Mouse (Mus musculus) B cell, adult 2 months (primary cell): ENCODE data around the gene Abca7.
"Not testable (repeated sequence)": the region's sequence is repeated elsewhere in the genome, so short reads cannot be mapped to it uniquely, and the experiment has no call there.

ENCODE experiments used
- DNase-seq, 2 experiments: peaks; one replicate each; pipeline ENCODE4 v3.0.0; 2022

Gene Abca7

DNA sequence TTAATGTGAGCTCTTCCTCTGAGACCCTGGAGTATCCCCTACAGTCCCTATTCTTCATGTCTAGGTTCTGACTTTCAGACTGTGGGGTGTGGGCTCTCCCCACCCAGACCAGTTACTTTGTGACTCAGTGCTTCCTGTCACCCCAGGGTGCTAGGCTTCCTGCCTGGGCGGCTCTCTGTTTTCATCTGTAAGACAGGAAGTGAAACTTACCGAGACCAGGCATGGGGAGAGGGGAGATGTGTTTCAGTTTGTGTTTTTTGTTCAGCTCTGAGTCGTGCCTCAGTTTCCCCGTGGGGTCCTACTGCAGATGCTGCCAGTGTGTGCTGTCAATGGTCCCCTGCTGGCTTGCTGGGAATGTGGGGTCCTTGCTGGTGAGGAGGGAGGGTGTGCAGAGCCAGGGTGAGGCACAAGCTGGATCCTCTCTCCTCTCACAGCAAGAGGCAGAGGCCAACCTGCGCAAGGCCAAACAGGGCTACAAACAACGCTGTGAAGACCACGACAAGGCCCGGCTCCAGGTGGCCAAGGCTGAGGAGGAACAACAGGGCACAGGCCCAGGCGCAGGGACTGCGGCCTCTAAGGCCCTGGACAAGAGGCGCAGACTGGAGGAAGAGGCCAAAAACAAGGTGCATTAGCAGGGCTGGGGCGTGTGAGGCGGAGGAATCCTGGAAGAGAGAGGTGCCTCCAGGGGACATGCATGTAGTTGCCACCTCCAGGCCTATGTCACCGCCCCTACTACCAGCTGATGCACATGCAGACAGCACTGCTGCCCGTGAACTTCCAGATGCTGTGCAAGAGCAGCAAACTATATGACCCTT, 28.1 kb downstream of the Abca7 start:
- peak; percentile 80 to 84 for DNase-seq

GRCm38 (mm10) chr10:80025044-80025347, 28.7 kb downstream of the Abca7 start:
- no peak for DNase-seq

DNA sequence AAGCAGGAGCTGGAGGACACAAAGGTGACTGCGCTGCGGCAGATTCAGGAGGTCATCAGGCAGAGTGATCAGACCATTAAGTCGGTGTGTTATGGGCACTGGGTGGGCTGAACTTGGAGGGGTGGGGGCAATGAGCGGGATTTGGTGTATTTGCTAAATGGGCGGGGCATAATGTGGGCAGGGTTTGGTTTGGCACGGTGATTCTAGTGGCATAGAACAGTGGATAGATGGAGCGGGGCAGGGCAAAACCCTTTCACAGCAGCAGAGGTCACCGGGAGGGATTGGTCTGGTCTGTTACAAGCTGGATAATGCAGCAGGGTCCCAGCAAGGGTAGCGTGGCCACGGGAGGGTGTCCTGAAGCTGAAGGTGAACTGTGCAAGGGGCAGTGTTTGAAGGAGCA, 29.2 kb downstream of the Abca7 start:
- no peak for DNase-seq

DNA sequence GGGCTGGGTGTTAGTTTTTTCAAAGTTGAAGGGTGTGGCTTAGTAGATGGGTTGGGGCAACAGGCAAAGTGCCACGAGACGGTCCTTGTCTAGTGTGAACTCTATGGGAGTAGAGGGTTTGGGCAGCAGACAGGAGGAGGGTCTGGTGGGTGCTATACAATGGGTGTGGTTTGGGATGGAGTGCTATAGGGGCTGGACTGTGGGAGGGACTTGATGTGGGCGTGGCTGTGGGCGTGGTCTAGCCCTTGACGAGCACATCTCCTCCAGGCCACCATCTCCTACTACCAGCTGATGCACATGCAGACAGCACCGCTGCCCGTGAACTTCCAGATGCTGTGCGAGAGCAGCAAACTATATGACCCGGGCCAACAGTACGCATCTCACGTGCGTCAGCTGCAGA, 29.6 kb downstream of the Abca7 start:
- peak; percentile 35 to 48 for DNase-seq

GRCm38 (mm10) chr10:80027681-80028520, 31.6 kb downstream of the Abca7 start:
- DNase-seq: no peak

GRCm38 (mm10) chr10:80028521-80028846, 32.2 kb downstream of the Abca7 start:
- no peak for DNase-seq

- DNase-seq: no peak
These were observed 33.9 kb downstream of the Abca7 start for GRCm38 (mm10) chr10:80030191-80030590.

- DNase-seq: no peak
These were observed 34.4 kb downstream of the Abca7 start for GRCm38 (mm10) chr10:80030736-80031135.

DNA sequence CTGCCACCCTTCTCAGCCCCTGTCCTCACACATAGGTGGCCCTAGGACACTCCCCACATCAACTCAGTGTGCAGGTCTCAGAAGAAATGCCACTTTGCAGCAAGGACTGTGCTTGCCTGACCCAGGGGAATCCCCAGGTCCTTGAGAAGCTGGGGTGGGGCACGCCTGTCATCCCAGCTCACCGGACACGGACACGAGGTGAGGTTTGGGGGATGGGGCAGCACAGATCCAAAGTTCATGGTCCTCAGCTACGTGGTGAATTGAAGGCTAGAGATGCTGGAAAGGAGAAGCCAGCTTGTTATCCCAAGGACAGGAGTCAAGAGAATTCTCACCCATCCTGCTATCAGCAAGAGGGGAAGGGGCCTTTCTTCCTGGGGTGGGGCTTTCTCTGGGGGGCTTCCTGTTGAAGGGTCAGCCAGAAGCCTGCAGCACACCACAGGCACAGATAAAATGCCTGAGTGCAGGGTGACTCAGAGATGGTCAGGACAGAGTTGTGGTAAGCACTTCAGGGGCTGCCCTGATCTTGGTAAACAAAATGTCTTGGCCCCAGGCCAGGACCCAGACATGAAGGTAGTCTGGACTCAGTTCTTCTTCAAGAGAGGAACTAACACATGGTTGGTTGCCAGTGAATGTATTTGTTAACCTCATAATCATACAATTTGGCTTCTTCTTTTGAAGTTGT, 36.6 kb downstream of the Abca7 start:
- DNase-seq: peak; percentile 90 to 92

DNA sequence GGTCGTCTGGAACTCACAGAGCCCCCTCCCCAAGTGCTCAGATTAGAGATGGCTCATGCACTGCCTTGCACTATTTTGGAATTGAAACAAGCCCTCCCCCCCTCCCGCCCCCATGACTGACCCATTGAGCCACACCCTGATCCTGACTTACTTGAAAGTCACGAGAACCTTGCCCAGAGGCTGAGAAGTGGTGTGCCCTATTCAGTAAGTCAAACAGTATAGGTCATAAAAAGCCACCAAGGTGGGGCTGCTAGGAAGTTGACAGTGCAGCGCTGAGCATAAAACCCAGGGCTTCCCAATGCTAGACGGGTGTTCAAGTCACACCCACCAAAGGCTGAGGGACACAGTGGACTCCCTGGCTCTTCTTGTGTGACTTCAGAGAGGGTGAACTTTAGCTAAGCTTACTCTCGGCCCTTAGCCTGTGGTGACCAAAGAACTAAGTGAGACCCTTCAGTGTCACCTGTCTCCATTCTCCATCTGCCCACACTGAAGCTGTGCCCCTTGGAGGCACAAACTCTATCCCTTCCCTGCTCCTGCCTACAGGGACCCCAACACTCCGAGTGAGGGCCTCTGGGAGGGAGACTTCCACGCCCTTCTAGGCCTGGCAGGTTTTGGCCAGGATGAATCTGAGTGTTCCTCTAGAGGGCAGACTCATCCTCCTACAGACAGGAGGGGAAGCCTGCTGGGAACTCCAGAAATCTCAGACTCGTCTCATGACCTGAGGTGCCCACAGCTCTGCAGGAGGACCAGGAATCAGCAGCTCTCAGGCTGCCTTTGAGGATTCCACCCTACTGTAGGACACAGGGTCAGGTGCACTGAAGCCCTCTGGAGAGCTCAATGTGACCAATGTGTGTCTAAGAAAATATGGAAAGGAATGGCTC, 37.5 kb downstream of the Abca7 start:
- peak; percentile 58 to 64 for DNase-seq

DNA sequence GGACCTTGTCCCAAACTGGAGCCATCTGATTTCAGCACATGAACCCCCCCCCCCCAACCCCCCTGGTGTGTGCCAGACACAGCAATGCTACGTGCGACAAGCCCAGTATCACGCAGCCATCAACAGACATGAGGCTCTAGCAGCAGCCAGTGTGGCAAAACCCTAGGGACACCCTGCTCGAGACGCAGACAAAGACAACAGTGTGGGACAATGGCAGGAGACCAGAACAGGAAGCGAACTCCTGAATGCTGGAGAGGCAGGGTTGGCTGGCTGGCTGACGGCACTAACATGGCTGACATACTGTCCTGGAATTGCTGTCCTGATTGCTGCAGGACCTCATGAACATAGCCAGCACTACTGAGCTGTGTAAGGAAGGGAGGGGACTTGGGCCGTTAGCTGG, 38.9 kb downstream of the Abca7 start:
- no peak for DNase-seq

GRCm38 (mm10) chr10:80035686-80036085, 39.4 kb downstream of the Abca7 start:
- DNase-seq: no peak

- DNase-seq: no peak
These were observed 40.5 kb downstream of the Abca7 start for GRCm38 (mm10) chr10:80036832-80037231.

GRCm38 (mm10) chr10:80039559-80039979, 43.3 kb downstream of the Abca7 start, which contains the start of gene Polr2e:
Polr2e (minus strand) TSS chr10:80039795.
- DNase-seq: peak; percentile 99

DNA sequence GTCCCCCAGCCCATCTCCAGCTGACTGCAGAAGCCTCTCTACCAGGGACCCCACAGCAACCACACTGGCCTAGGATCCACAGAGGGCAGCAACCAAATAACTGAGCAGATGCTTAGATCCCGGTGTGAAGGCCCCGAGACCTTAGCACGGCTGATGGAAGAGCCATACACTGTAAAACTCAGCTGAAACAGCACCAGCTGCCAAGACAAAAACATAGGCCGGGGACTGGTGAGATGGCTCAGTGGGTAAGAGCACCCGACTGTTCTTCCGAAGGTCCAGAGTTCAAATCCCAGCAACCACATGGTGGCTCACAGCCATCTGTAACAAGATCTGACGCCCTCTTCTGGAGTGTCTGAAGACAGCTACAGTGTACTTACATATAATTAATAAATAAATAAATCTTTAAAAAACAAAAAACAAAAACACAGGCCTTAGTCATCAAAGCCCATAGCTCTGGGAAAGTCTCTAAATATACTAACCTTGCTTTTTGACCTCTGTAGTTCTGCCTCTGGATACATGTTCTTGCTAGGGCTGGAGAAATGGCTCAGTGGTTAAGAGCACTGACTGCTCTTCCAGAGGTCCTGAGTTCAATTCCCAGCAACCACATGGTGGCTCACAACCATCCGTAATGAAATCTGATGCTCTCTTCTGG, 45.2 kb downstream of the Abca7 start:
- not testable (repeated sequence) for DNase-seq

DNA sequence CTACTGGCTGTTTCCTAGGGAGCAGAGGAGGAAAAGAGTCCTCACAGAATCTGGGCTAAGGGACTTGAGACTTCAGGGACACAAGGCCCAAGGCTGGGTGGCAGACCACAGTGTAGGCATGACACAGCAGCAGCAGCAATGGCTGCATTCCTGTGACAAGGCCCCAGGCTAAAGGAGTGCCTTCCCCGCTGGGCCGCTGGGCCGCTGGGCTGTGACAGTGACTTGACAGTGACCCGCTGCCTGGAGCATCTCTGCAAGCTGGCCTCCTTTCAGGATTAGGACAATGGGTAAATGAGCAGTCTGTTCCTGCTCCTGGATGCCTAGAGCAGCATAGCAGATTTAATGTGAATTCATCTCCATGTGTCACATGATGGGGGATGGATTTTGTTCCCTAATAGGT, 47.8 kb downstream of the Abca7 start:
- no peak for DNase-seq

- not testable (repeated sequence) for DNase-seq
These were observed 49.1 kb downstream of the Abca7 start for GRCm38 (mm10) chr10:80045364-80045763.

DNA sequence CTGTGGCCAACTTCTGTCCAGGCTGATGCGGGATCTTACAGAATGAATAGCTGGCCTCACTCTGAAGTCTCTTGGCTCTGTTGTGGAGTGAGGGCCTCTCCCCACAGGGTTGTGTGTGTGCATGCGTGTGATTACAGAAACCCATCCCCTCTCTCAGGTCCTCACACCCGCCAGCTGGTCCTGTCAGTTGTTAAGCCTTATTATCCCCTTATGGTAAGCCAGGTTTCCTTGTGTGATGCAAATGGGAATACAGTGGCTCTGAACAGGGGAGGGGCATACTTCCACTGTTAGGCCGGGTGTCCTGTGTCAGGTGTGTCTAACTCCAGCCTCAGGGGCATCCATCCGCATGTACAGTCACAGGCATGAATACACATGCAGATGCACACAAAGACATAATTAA, 49.5 kb downstream of the Abca7 start:
- DNase-seq: no peak

DNA sequence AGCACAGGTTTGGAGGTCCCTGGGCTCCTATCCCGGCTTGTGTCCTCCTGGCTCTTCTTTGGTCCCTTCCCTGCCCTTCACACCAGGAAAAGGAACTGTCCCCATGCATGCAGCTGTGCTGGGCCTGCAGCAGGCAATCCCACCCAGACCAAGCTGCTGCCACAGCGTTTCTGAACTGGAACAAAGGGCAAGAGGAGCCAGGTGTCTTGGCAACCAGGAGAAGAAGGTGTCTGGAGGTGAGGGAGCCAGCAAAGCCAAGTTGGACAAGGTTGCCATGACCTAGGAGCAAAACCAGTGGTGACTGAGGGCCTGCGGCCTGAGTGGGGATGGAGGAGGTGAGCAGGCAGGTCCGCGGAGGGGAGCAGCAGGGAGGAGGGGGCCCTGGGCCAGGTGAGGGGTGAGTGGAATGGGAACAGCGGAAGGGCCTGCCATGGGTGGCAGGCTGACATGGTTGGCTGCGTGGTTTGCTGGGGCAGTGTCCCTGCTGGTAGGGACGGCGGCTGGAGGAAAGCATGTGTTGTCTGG, 50.8 kb downstream of the Abca7 start, which contains the start of gene Gpx4:
Gpx4 (plus strand) TSS at position 126 of the 525 bp plus-strand sequence.
- DNase-seq: no peak

DNA sequence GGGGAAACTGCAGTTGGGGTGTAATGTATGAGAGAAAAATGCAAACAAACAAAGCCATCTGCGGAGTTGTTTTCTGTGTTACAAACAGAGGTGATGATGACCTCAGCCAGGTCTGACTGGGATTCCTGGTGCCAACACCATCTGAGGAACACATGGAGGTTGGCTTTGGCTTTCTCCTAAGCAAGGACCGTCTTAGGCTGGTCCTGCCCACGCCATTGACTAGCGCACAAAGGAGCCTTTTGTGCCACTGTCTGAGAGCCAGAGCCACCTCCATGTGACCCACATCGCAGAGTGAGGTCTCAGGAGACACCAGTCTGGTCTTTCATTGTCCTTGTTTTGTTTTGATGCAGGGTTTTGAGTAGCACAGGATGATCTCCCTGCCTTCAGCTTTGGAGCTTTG, 52.1 kb downstream of the Abca7 start:
- DNase-seq: no peak

DNA sequence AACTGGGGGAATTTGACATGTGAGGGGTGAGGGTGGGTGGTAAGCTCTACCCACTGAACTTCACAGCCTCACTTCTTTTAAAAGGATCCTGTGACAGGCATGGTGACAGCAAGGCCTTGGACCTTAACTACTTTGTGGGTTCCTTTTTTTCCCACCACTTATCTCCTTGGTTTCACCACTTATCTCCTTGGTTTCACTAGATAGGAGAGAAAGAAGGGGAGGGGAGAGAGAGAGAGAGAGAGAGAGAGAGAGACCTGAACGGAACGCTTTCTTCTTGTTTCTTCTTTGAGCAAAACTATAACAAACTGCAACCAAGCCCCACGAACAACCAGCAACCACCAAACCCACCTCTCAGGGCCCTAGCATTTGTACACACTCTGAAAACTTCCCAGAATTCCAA, 52.5 kb downstream of the Abca7 start:
- no peak for DNase-seq

DNA sequence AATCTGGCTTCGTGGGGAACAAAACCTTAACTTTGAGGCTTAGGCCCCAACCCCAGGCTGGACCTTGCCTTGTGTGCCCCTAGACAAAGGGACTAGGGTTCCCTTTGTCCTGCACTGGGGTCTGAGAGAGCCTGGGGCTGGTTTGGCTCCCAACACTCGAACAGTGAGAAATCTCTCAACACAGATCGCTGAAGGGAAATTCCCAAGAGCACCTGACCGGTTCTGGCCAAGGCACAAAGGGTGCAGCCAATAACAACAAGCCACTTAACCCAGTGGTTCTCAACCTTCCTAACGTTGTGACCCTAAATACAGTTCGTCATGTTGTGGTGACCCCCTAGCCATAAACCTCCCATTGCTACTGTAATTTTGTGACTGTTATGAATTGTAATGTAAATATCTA, 54.0 kb downstream of the Abca7 start:
- DNase-seq: no peak
